Mouse (Mus musculus): ENCODE results near the gene Nr1i2.
A peak's percentile ranks its signal among the peaks of the same experiment; 100 is the strongest.
"Not testable (repeated sequence)": the region's sequence is repeated elsewhere in the genome, so short reads cannot be mapped to it uniquely, and the experiment has no call there.

Nr1i2 gene

GRCm38 (mm10) chr16:38294685-38295348, at the start of gene Nr1i2:
Gene Nr1i2, minus strand, starts transcription at chr16:38294824.
- DNase-seq (ENCODE audit: low read depth in 2 of 2, low spot score in 2 of 2), result no peak

GRCm38 (mm10) chr16:38341396-38342324, 47.0 kb upstream of the Nr1i2 start, which contains the start of gene Maats1:
Gene Maats1, minus strand, starts transcription at chr16:38342143.
- DNase-seq (ENCODE audit: low read depth in 2 of 2, low spot score in 2 of 2), result no peak

DNA sequence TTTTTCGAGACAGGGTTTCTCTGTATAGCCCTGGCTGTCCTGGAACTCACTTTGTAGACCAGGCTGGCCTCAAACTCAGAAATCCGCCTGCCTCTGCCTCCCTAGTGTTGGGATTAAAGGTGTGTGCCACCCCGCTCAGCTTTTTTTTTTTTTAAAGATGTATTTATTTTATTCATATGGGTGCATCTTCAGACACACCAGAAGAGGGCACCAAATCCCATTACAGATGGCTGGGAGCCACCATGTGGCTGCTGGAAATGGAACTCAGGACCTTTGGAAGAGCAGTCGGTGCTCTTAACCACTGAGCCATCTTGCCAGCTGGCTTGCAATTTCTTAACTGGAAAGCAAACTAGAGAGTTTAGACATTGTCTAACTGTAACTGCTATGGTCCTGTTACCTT, 43.5 kb upstream of the Nr1i2 start:
- not testable (repeated sequence) for DNase-seq (ENCODE audit: low read depth in 2 of 2, low spot score in 2 of 2)

GRCm38 (mm10) chr16:38334431-38334830, 39.8 kb upstream of the Nr1i2 start:
- DNase-seq (ENCODE audit: low read depth in 2 of 2, low spot score in 2 of 2), result no peak

GRCm38 (mm10) chr16:38329340-38329739, 34.7 kb upstream of the Nr1i2 start:
- no peak for DNase-seq (ENCODE audit: low read depth in 2 of 2, low spot score in 2 of 2)

GRCm38 (mm10) chr16:38326778-38327397, 32.3 kb upstream of the Nr1i2 start:
- DNase-seq (ENCODE audit: low read depth in 2 of 2, low spot score in 2 of 2), result no peak

DNA sequence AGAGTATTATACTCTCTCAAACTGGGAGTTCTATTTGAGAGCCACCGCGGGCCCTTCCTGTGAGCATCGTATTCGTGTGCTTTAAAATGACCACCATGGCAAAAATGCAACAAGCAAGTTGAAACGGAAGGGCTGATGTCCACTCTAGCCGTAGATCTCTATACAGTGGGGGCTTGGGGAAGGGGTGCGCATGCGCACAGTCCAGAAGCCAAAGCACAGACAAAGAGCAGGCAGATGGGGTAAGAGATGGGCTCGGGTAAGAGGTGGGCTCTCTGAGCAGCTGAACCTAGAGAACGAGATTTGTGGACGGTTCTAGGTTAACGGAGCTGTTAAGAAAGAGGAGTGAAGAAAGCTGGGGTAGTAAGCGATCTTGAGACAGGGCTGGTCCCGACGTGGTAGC, 29.7 kb upstream of the Nr1i2 start:
- no peak for DNase-seq (ENCODE audit: low read depth in 2 of 2, low spot score in 2 of 2)

DNA sequence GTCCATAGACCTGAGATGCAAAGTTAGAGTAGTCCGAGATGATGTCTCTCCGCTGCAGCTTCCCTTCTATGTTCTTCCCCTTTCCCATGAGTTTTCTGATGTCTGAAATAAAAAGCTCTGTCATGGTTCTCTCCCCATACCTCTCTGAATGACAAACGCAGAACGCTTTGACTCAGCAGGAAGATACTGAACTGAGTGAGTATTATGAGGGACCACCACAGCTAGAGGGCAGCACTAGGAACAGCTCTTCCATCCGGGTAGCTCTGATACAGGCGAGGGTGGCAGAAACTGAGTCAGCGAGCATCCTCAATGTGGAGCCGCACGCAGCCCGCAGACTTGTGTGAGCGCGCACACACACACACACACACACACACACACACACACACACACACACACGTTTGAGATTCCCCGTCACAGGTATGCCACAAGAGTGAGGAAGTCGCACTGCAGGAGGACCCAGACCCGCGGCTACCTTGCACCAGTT, 26.9 kb upstream of the Nr1i2 start:
- DNase-seq (ENCODE audit: low read depth in 2 of 2, low spot score in 2 of 2), result peak; percentile 10 to 28

DNA sequence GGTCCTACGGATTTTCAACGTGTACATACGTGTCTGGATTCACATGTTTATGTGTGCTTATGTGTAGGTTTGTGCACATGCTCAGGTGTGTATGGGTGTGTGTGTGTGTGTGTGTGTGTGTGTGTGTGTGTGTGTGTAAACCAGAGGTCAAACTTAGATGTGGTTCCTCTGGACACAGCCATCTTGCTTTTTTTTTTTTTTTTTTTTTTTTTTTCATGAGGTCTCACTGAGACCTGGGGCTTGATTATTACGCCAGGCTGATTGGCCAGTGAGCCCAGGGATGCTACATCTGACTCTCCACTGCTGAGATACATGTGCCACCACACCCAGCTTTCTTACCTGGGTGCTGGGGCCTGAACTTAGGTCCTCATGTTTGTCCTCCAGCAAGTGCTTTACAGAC, 24.5 kb upstream of the Nr1i2 start:
- DNase-seq (ENCODE audit: low read depth in 2 of 2, low spot score in 2 of 2), result no peak

GRCm38 (mm10) chr16:38318492-38318891, 23.9 kb upstream of the Nr1i2 start:
- DNase-seq (ENCODE audit: low read depth in 2 of 2, low spot score in 2 of 2), result no peak

- no peak for DNase-seq (ENCODE audit: low read depth in 2 of 2, low spot score in 2 of 2)
Observed at GRCm38 (mm10) chr16:38308195-38308594, 13.6 kb upstream of the Nr1i2 start.

GRCm38 (mm10) chr16:38307651-38308050, 13.0 kb upstream of the Nr1i2 start:
- DNase-seq (ENCODE audit: low read depth in 2 of 2, low spot score in 2 of 2), result no peak

DNA sequence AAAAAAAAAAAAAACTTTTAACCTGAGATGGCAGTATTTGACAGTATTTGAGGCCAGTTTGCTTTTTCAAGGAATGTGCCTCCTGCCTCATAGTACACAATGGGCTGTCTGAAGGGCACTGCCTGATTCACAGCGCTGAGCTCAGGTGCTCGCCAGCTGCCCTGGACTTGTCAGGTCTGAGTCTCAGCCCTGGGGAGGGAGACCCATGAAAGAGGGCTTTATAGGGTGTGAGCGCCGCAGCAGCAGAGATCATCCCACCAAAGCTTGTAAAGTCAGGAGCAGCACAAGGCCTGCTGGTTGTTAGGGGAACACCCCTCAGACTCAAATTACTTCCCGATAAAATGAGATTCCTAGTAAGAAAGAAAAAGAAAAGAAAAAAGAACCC, 12.6 kb upstream of the Nr1i2 start:
- DNase-seq (ENCODE audit: low read depth in 2 of 2, low spot score in 2 of 2), result no peak

GRCm38 (mm10) chr16:38306571-38307220, 12.1 kb upstream of the Nr1i2 start:
- no peak for DNase-seq (ENCODE audit: low read depth in 2 of 2, low spot score in 2 of 2)

DNA sequence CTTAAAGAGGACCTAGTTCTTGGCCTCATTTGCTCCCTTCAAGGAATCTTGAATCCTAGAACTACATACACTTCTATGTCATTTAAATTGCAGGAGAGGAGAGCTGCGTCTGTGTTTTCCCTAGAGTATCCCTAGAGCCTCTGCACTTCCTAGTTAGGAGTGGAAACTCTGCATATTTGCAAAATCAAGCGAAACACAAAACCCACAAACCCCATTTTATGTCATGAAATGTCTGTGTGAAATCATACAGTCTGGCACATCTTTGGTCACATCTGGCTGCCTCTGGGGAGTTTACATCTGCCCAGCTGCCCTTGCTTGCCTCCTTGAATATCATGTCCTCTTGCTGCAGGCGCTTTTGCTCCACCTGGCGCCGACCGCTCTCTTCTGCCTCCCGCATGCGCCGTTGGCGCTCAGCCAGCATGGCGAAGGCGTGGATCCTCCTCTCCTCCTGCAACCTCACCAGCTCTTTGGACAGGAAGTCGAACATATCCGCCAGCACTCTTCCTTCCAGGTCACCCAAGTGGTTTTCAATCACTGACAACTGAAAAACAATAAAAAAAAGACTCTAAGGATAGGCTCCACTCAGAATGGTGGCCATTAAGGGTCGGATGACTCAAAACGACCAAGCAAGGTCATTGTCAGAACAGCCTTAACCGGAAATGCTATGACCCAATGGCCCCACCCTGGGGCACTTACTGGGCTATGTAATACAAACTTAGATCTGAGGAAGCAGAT, 10.0 kb upstream of the Nr1i2 start:
- no peak for DNase-seq (ENCODE audit: low read depth in 2 of 2, low spot score in 2 of 2)

- DNase-seq (ENCODE audit: low read depth in 2 of 2, low spot score in 2 of 2), result no peak
Observed at GRCm38 (mm10) chr16:38302367-38302766, 7.7 kb upstream of the Nr1i2 start.

DNA sequence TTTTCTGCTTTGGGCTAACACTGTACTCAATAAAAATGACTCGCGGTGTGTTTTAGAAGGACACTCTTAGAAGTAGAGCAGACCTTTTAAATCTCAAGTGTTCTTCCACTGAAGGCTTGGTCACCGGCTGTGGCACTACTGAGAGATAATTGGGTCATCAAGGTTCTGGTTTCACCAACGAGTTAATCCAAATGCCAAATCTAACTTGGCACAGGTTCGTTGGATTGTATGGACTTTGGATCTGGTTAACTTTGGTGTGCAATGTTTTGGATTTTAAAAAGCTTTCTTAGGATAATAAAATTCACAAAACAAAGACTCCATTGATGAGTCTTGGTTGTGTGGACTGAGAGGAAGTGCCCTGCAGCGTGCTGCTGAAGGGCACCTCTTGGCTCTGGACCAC, 3.8 kb upstream of the Nr1i2 start:
- no peak for DNase-seq (ENCODE audit: low read depth in 2 of 2, low spot score in 2 of 2)

DNA sequence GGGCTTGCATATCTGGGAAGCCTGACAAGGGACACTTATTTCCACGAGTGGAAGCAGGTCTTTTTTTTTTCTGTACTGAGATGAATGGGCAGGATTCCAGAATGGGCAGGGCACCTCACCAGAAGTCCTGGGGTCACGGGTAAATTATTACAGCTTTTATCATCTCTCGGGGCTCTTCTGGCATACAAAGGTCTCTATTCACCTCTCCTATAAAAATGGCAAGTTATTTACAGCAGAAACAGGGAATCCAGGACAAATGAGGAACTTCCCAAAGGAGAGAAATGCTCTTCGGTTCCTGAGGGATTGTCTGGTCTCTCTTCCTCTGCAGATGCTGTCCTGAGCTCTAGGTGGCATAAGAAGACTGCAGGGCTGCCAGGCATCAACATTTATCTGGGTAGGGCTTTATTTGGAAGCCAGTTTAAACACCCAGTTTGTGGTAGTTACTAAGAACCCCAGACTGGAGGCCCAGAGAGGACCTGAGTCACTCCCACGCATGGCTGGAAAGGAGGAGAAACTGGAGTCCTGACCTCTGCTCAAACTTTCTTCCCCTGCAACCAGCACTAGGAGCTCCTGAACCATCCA, 816 bp upstream of the Nr1i2 start:
- no peak for DNase-seq (ENCODE audit: low read depth in 2 of 2, low spot score in 2 of 2)

GRCm38 (mm10) chr16:38290151-38290550, 4.5 kb downstream of the Nr1i2 start:
- no peak for DNase-seq (ENCODE audit: low read depth in 2 of 2, low spot score in 2 of 2)

GRCm38 (mm10) chr16:38288851-38289250, 5.8 kb downstream of the Nr1i2 start:
- no peak for DNase-seq (ENCODE audit: low read depth in 2 of 2, low spot score in 2 of 2)
